Mouse (Mus musculus): ENCODE measurements around the gene Zdhhc20.

DNA sequence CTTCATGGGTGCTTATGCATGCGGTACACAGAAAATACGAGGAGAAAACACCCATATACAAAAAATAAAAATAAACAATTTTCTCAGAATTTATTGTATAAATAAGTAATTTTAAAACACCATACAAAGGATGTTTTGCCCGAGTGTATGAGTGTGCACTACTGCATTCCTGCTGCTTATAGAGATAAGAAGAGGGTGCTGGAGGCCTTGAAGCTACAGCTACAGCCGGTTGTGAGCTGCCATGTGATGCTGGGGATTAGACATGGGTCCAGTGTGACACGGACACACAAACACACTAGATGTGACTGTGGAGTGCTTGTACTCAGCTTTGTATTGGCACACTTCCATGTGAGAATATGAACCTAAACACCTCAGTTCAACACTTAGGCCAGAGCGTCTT is 47.2 kb upstream of the Zdhhc20 start:
- no peak for TF ChIP-seq POLR2A (IDR thresholded peaks at IDR 0.05; ENCODE audit: insufficient read depth, low read depth, low read length)
- no peak for TF ChIP-seq CTCF (IDR thresholded peaks at IDR 0.05)

Measured in heart, adult 2 months (tissue).